Mouse (Mus musculus) G1E-ER4 (cell line): ENCODE data around the gene Prmt3. TPM values are rescaled to one million over a fixed set of nuclear protein-coding genes. Genes with fewer than 3 reads are reported as not detected.

Experiments
- GATA1 ChIP-seq: IDR thresholded peaks from one replicate; pipeline ENCODE4 v1.8.0; 2012; ENCODE audit warnings: low read length, inconsistent platforms
- polyA plus RNA-seq: library from polyadenylated mRNA; stranded (reverse); fragments of >175 nt; gene quantifications from 2 replicates; pipeline ENCODE4 v1.2.3, GENCODE M21; 2012

Prmt3 gene
- polyA plus RNA-seq, 1 experiment, result 252 TPM

- TF ChIP-seq GATA1, result no peak
Observed at GRCm38 (mm10) chr7:49778904-49779615, 914 bp downstream of the Prmt3 start.

- TF ChIP-seq GATA1, result no peak
Observed at GRCm38 (mm10) chr7:49783017-49783416, 4.9 kb downstream of the Prmt3 start.

- no peak for TF ChIP-seq GATA1
Observed at GRCm38 (mm10) chr7:49785141-49785540, 7.0 kb downstream of the Prmt3 start.

GRCm38 (mm10) chr7:49786618-49787382 lies 8.7 kb downstream of the Prmt3 start:
- TF ChIP-seq GATA1, result no peak

- no peak for TF ChIP-seq GATA1
Observed at GRCm38 (mm10) chr7:49787383-49787645, 9.2 kb downstream of the Prmt3 start.

DNA sequence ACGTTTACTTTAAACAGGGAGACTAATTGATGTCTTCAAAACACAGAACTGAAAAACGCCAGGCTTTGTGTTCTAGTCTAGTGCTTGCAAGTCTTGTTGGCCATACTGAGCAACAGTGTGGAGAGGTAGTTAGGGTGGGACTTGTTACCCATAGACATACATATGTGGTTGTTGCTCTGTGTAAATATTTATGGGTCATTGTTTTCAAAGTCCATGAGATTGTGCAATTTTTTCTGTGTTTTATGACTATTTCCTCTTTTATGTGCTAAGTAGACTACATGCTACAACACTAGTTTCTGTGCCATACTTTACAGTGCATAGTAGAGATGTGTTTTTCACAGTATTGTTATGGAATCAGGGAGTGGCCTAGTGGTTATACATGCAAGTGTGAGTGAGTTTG lies 16.2 kb downstream of the Prmt3 start:
- TF ChIP-seq GATA1, result no peak

DNA sequence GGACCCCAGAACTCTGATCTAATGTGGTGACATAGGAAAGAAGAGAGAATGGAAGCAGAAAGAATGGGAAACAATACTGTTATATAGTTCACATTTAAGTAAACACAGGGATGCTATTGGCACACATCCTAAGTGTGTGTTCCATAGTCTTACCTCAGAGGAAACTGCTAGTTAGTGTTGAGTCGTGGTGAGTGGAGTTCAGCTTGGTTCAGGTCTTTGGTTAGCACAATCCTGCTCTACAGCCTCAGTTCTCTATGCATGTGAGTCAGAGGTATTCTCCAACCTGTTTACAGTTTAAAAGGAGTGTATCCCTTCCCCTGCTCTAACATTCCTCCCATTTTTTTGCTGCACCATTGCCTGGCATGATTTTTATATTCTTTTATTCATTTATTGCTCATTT lies 19.0 kb downstream of the Prmt3 start:
- TF ChIP-seq GATA1, result no peak

GRCm38 (mm10) chr7:49803511-49803910 lies 25.4 kb downstream of the Prmt3 start:
- TF ChIP-seq GATA1, result no peak

- TF ChIP-seq GATA1, result no peak
Observed at GRCm38 (mm10) chr7:49804638-49805165, 26.6 kb downstream of the Prmt3 start.

GRCm38 (mm10) chr7:49805618-49806017 lies 27.5 kb downstream of the Prmt3 start:
- TF ChIP-seq GATA1, result peak; percentile 63

DNA sequence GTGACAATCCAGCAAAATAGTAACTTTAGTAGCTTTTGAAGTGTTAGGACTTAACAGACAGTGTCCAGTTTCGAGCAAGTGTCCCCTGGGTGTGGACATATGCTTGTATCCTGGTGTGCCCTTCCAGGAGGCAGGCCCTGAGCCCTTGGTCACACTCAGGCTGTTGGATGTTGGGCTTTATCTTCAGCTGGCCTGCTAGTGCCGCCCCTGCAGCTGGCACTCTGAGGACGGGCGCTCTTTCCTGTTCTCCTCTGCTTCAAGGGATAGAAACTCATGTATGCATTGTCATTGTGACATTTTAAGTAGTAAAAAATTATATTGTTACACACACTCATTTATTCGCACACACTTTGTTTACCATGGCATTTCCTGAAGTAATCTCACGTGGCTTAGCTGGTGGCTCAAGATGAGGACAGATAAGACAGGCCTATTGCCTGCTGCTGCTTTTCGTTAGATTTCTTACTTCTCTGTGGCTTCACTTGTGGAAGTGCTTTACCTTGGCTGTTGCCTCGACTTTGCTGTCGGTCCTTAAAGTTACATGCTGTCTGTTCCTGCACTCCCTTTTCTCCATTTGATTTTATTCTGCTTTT lies 29.0 kb downstream of the Prmt3 start:
- peak; percentile 59 for TF ChIP-seq GATA1

GRCm38 (mm10) chr7:49807846-49808622 lies 29.9 kb downstream of the Prmt3 start:
- no peak for TF ChIP-seq GATA1

DNA sequence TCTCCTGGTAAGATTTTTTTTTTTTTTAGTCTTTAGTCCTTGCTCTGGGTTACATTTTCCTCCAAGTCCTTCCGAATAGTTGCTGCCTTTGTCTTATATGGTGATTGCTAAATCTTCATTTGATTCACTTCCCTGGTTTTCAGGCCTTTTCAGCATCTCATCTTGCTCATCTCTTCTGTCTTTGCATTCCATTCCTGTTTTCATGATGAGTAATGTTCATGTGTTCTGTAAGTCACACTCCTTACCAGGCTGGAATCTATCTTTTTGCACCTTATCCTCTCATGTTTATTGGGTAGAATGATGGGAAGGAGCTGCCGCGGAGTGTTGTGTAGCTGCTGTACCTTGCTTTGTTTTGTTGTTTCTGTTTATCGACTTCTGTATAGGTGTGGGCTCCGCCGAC lies 31.0 kb downstream of the Prmt3 start:
- no peak for TF ChIP-seq GATA1

DNA sequence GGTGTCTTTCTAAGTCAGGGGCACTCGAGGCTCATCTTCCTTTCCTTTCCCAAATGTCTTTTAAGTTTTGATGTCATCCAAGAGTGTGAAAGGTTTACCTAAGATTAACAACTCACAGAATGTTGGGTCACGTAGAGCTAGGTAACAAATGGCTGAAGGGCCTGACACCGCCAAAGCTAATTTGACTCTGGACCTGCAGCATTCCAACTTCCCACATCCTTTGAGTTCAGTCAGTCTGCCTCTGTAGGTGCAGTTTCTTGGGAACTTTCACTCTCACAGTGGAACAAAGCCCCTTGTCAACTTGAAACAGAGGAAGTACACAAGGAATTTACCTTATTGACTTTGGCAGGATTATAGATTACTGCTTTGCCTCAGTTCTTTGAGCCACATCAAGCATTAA lies 31.4 kb downstream of the Prmt3 start:
- no peak for TF ChIP-seq GATA1

DNA sequence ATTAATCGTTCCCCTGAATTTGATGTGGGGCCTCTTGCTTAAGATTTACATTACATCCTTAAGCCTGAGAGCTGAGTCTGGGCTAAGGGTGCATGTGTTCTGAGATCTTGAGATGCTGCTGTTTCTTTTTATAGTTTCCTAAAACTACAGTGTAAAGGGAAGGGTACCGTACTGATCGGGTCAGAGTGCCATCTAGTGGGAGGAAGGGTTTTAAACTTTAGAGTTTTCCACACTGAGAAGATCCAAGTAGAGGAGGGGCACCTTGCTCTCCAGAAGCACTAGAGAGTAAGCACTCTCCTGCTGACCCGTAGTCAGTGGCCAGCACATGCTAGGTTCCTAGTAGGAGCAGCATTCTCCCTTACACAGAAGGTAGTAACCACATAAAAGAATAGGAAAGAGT lies 33.2 kb downstream of the Prmt3 start:
- no peak for TF ChIP-seq GATA1

DNA sequence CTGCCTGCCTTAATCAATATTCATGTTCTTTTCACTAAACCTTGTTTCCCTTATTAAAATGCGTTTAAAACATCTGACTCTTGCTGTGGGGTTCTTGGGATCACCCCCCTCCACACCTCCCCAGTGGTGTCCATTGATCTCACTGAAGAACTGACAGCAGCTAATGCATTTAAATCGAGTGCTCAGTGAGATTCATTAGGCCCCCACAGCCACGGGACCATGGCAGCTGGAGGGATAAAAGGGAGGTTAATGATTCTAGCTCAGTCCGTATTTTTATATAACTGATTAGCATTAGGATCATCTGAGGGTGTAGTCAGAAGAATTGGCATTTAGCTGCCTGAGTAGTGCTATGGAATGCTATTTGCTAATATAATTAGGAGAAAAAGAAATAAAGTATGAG lies 41.2 kb downstream of the Prmt3 start:
- no peak for TF ChIP-seq GATA1
